Mouse (Mus musculus): ENCODE data around the gene Grk2. TPM values are rescaled to one million over a fixed set of nuclear protein-coding genes. Genes with fewer than 3 reads are reported as not detected.

Gene Grk2
- polyA plus RNA-seq, 1 experiment from 2014 or later, result 15.0 TPM

- no peak for DNase-seq (ENCODE audit: extremely low spot score, low spot score)
These were observed 4.0 kb downstream of the Grk2 start for GRCm38 (mm10) chr19:4301735-4302651.

GRCm38 (mm10) chr19:4300852-4301734, 4.9 kb downstream of the Grk2 start:
- Histone ChIP-seq H3K36me3 (replicated peaks) (peaks cover 15% of the 10 kb centered on the region), H3K4me1 (peaks cover 61% of the 10 kb centered on the region), H3K9me3 (no peaks in the 10 kb centered on the region), H3K27me3 (ENCODE audit: poor library complexity, severe bottlenecking) (no peaks in the 10 kb centered on the region), H3K27ac (peak overlapping the region; percentile 76), H3K4me3 (peak overlapping the region; percentile 25; the same call in 1 of the 2 replicates)
- 76% methylated on average over 11 of the region's 11 CpGs for WGBS
- DNase-seq (ENCODE audit: extremely low spot score, low spot score), result no peak

More at GRCm38 (mm10) chr19:4301735-4302651, 4.0 kb downstream of the Grk2 start:
- H3K27me3 ChIP-seq (ENCODE audit: poor library complexity, severe bottlenecking), result no peaks in the 10 kb centered on the region
- peak overlapping the region; percentile 25; the same call in 1 of the 2 replicates for H3K4me3 ChIP-seq
- peaks cover 11% of the 10 kb centered on the region for H3K36me3 ChIP-seq (replicated peaks)
- H3K27ac ChIP-seq, result peak overlapping the region; percentile 76
- peaks cover 67% of the 10 kb centered on the region for H3K4me1 ChIP-seq
- 44% methylated on average over 21 of the region's 21 CpGs for WGBS
- H3K9me3 ChIP-seq, result no peaks in the 10 kb centered on the region

DNA sequence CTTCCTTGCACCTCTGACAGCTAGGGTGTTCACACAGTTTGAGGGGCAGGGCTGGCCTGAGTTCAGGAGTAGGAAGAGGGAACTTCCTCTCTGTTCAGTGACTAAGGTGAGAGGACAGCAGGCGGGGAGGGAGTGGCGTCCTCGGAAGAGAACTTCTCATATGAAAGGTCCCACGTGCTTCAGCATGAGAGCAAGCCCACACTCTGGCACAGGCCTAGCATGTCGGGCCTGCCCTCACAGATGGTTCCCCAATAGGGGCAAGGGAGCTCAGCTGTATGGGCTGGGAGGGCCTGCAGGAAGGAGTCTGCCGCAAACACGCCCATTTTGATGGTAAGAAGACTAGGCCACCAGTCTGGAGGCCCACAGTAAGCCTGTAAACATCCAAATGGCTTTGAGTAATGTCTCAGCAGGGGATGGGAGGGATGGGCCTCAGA, 5.7 kb downstream of the Grk2 start:
- no peak for DNase-seq (ENCODE audit: extremely low spot score, low spot score)
- no peaks in the 10 kb centered on the region for H3K9me3 ChIP-seq
- H3K4me1 ChIP-seq, result peaks cover 58% of the 10 kb centered on the region
- H3K27me3 ChIP-seq (ENCODE audit: poor library complexity, severe bottlenecking), result no peaks in the 10 kb centered on the region
- whole genome bisulfite sequencing, result 54% methylated on average over 7 of the region's 7 CpGs
- H3K4me3 ChIP-seq, result no peak overlapping the region; the same call in 1 of the 2 replicates
- H3K27ac ChIP-seq, result 0 out of 2 replicates have a peak overlapping the region, but pooled peaks have one; percentile 76
- peaks cover 22% of the 10 kb centered on the region for H3K36me3 ChIP-seq (replicated peaks)

DNA sequence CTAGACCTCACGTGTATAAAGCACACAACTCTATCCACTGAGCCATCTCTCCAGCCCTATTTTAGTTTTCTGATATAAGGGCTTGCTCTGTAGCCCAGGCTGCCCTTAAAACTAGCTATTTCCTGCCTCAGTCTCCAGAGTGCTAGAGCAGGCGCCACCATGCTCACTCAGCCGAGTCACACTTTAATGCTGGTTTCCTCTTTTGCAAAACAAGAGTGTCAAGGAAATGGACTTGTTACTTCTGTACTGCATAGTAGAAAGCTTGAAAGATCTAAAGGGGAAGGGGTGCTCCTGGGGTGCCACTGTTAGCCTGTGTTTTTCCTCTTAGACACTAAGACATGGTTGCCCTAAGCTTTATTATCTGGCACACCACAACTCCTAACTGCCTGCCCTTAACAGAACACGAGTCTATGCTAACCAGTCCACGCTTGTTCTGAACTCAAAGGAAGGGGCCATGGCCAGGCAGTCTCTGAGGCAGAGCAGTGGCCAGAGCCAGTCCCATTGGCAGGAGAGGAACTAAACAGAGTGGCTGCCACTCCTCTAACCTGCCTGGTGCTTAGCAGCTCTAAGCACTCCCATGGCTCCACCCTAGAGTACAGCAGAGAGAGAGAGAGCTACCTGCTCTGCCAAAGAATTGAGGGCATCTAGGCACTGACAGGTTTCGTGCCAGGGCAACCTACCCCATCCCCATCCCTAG, 6.3 kb downstream of the Grk2 start:
- Histone ChIP-seq H3K27ac (no peak overlapping the region), H3K4me3 (no peak overlapping the region; the same call in 1 of the 2 replicates), H3K9me3 (no peaks in the 10 kb centered on the region), H3K27me3 (ENCODE audit: poor library complexity, severe bottlenecking) (no peaks in the 10 kb centered on the region), H3K36me3 (replicated peaks) (peaks cover 28% of the 10 kb centered on the region), H3K4me1 (peaks cover 54% of the 10 kb centered on the region)
- WGBS, result 86% methylated on average over 6 of the region's 6 CpGs
- DNase-seq (ENCODE audit: extremely low spot score, low spot score), result no peak

GRCm38 (mm10) chr19:4299126-4299525, 6.9 kb downstream of the Grk2 start:
- H3K4me3 ChIP-seq, result no peak overlapping the region
- DNase-seq (ENCODE audit: extremely low spot score, low spot score), result no peak
- 95% methylated on average over 7 of the region's 7 CpGs for WGBS
- H3K36me3 ChIP-seq (replicated peaks), result peaks cover 34% of the 10 kb centered on the region
- no peak overlapping the region for H3K27ac ChIP-seq
- no peaks in the 10 kb centered on the region for H3K9me3 ChIP-seq
- peaks cover 52% of the 10 kb centered on the region for H3K4me1 ChIP-seq
- H3K27me3 ChIP-seq (ENCODE audit: poor library complexity, severe bottlenecking), result no peaks in the 10 kb centered on the region

- Histone ChIP-seq H3K4me3 (no peak overlapping the region), H3K9me3 (no peaks in the 10 kb centered on the region), H3K36me3 (replicated peaks) (peaks cover 38% of the 10 kb centered on the region), H3K27ac (no peak overlapping the region), H3K27me3 (ENCODE audit: poor library complexity, severe bottlenecking) (no peaks in the 10 kb centered on the region), H3K4me1 (peaks cover 46% of the 10 kb centered on the region)
- DNase-seq (ENCODE audit: extremely low spot score, low spot score), result no peak
- WGBS, result 91% methylated on average over 17 of the region's 17 CpGs
These were observed 7.5 kb downstream of the Grk2 start for GRCm38 (mm10) chr19:4298322-4299121.

- no peaks in the 10 kb centered on the region for H3K27me3 ChIP-seq (ENCODE audit: poor library complexity, severe bottlenecking)
These were observed 8.2 kb downstream of the Grk2 start for GRCm38 (mm10) chr19:4297851-4298250.

GRCm38 (mm10) chr19:4296611-4297010, 9.4 kb downstream of the Grk2 start:
- Histone ChIP-seq H3K27ac (no peak overlapping the region), H3K36me3 (replicated peaks) (peaks cover 57% of the 10 kb centered on the region), H3K27me3 (ENCODE audit: poor library complexity, severe bottlenecking) (no peaks in the 10 kb centered on the region), H3K4me3 (no peak overlapping the region), H3K9me3 (no peaks in the 10 kb centered on the region), H3K4me1 (peaks cover 27% of the 10 kb centered on the region)
- DNase-seq (ENCODE audit: extremely low spot score, low spot score), result no peak
- WGBS, result 91% methylated on average over 2 of the region's 2 CpGs

More at GRCm38 (mm10) chr19:4297851-4298250, 8.2 kb downstream of the Grk2 start:
- WGBS, result 91% methylated on average over 5 of the region's 5 CpGs
- Histone ChIP-seq H3K4me1 (peaks cover 39% of the 10 kb centered on the region), H3K27ac (no peak overlapping the region), H3K4me3 (no peak overlapping the region), H3K36me3 (replicated peaks) (peaks cover 45% of the 10 kb centered on the region), H3K9me3 (no peaks in the 10 kb centered on the region)
- no peak for DNase-seq (ENCODE audit: extremely low spot score, low spot score)

DNA sequence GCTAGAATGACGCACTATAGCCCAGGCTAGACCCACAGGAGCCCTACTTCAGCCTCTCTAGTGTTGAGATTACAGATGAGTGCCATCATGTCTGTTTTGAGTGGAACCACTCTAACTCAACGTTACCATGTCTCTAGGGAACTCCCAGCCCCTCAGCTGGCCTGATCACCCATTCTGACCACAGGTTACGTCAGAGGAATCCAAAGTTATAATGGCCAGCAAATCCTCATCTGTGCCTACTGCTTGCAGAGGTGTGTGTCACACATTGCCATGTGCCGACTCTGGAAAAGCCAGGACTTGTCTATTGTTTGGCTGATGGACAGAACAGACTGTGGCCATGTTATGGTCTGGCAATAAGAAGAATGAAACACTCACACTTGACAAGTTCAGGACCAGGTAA, 10.6 kb downstream of the Grk2 start:
- H3K27ac ChIP-seq, result no peak overlapping the region
- DNase-seq (ENCODE audit: extremely low spot score, low spot score), result no peak
- H3K4me1 ChIP-seq, result peaks cover 15% of the 10 kb centered on the region
- H3K4me3 ChIP-seq, result no peak overlapping the region
- no peaks in the 10 kb centered on the region for H3K9me3 ChIP-seq
- 94% methylated on average over 4 of the region's 4 CpGs for WGBS
- H3K36me3 ChIP-seq (replicated peaks), result peaks cover 70% of the 10 kb centered on the region
- H3K27me3 ChIP-seq (ENCODE audit: poor library complexity, severe bottlenecking), result no peaks in the 10 kb centered on the region

- peaks cover 78% of the 10 kb centered on the region for H3K36me3 ChIP-seq (replicated peaks)
- 0 out of 2 replicates have a peak overlapping the region, but pooled peaks have one; percentile 44 for H3K27ac ChIP-seq
- no peak overlapping the region for H3K4me3 ChIP-seq
- H3K4me1 ChIP-seq, result peaks cover 8% of the 10 kb centered on the region; the same call in 1 of the 2 replicates
- H3K27me3 ChIP-seq (ENCODE audit: poor library complexity, severe bottlenecking), result no peaks in the 10 kb centered on the region
- 76% methylated on average over 14 of the region's 14 CpGs for WGBS
- DNase-seq (ENCODE audit: extremely low spot score, low spot score), result no peak
- H3K9me3 ChIP-seq, result no peaks in the 10 kb centered on the region
These were observed 11.5 kb downstream of the Grk2 start for GRCm38 (mm10) chr19:4294381-4295097.

DNA sequence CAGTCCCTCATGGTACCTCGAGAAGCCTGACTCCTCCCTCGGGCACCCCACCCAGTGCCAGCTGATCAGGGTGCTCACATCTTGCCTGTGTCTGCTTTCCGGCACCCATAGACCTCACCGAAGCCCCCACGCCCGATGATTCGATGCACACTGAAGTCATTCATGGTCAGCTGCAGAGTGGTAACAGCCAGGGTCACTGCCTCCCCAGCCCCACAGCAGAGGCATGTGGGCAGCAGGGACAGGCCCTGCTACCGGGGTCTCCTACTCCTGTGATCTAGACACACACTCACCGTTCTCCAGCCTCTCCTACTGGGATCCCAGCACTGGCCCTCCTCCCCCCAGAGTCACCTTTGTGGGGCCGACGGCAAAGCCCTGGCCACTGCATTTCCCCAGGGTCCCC, 14.9 kb downstream of the Grk2 start:
- no peak for DNase-seq (ENCODE audit: extremely low spot score, low spot score)
- H3K4me3 ChIP-seq, result 0 out of 2 replicates have a peak overlapping the region, but pooled peaks have one; percentile 1
- peaks cover 5% of the 10 kb centered on the region; the same call in 1 of the 2 replicates for H3K4me1 ChIP-seq
- WGBS, result 95% methylated on average over 11 of the region's 11 CpGs
- H3K27ac ChIP-seq, result no peak overlapping the region
- peaks cover 96% of the 10 kb centered on the region for H3K36me3 ChIP-seq (replicated peaks)
- no peaks in the 10 kb centered on the region for H3K9me3 ChIP-seq
- no peaks in the 10 kb centered on the region for H3K27me3 ChIP-seq (ENCODE audit: poor library complexity, severe bottlenecking)

All from forebrain, embryonic 10.5 days (tissue).